Mouse (Mus musculus) erythroblast, embryonic 14.5 days (primary cell): ENCODE measurements around the gene Gstt2.

Experiments used
- GATA1 ChIP-seq: IDR thresholded peaks from 2 replicates; pipeline ENCODE4 v1.6.1; 2012; ENCODE audit warnings: low read length, inconsistent platforms, mixed read lengths
- TAL1 ChIP-seq: IDR thresholded peaks from 3 replicates; pipeline ENCODE4 v1.6.1; 2012; ENCODE audit warnings: low read length, inconsistent platforms, mixed read lengths

GRCm38 (mm10) chr10:75839092-75839491 lies 1.9 kb upstream of the Gstt2 start:
- TF ChIP-seq TAL1 (no peak), GATA1 (no peak)
